Mouse (Mus musculus) limb, embryonic 15.5 days (tissue): ENCODE data around the gene Midn. TPM values are rescaled to one million over a fixed set of nuclear protein-coding genes. Genes with fewer than 3 reads are reported as not detected.

ENCODE experiments used
- ATAC-seq: fragments of 200-750 bp; cut with Nextera tagmentation; 2 replicates; pipeline ENCODE4 v1.8.0; 2017; ENCODE audit warnings: low read depth, moderate TSS enrichment; ENCODE audit not compliant: insufficient number of reproducible peaks, low FRiP score, low TSS enrichment
- H3K27ac ChIP-seq: fragments of 300-500 bp; sonication (generic); 2 replicates; pipeline ENCODE4 v1.5.1; 2015; ENCODE audit warnings: moderate library complexity, mild to moderate bottlenecking, inconsistent platforms
- H3K27me3 ChIP-seq: fragments of 300-500 bp; sonication (generic); 2 replicates; pipeline ENCODE4 v1.6.1; 2015; ENCODE audit warnings: inconsistent platforms
- H3K36me3 ChIP-seq: fragments of 300-500 bp; sonication (generic); 2 replicates; pipeline ENCODE4 v1.6.1; 2015; ENCODE audit warnings: inconsistent platforms
- H3K4me1 ChIP-seq: fragments of 300-500 bp; sonication (generic); 2 replicates; pipeline ENCODE4 v1.6.1; 2015; ENCODE audit warnings: inconsistent platforms
- H3K4me2 ChIP-seq: fragments of 300-500 bp; sonication (generic); 2 replicates; pipeline ENCODE4 v1.6.1; 2015; ENCODE audit warnings: mild to moderate bottlenecking, inconsistent platforms
- H3K4me3 ChIP-seq: fragments of 300-500 bp; sonication (generic); 2 replicates; pipeline ENCODE4 v1.5.1; 2015; ENCODE audit warnings: mild to moderate bottlenecking, inconsistent platforms
- H3K9ac ChIP-seq: fragments of 300-500 bp; sonication (generic); 2 replicates; pipeline ENCODE4 v1.6.1; 2015; ENCODE audit warnings: inconsistent platforms
- H3K9me3 ChIP-seq: fragments of 300-500 bp; sonication (generic); 2 replicates; pipeline ENCODE4 v1.6.1; 2016; ENCODE audit warnings: inconsistent platforms
- WGBS: fragments of 180-500 bp; shearing (Covaris S2); methylation state at CpG from one replicate; pipeline ENCODE4 v1.1.7; 2015; 5-methylcytosine and 5-hydroxymethylcytosine counted together
- polyA plus RNA-seq: library from polyadenylated mRNA; unstranded; fragments of >200 nt; fragmentation: Nextera tagmentation; extraction: Ambion mirVana; gene quantifications from 2 replicates; pipeline ENCODE4 v1.2.1, GENCODE M21; 2015

The Midn gene
- polyA plus RNA-seq, 1 experiment from 2014 or later, result 13.4 TPM

DNA sequence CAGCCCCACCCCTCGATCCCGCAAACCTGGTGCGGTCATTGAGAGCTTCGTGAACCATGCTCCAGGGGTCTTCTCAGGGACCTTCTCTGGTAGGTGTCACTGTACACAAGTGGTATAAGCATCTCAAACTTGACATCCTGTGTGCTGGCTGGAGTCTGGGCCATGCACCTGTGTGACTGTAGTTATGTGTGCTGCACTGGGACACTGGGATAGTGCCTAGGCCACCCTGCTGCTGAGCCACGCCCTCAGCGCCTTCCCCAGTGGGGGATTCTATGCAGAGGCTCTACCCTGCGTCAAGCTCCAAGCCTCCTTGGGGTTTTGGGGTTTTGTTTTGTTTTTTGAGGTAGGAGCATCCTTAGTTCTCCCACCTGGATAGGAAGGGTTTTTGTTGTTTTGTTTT, 6.3 kb downstream of the Midn start:
- H3K9me3 ChIP-seq, result no peaks in the 10 kb centered on the region
- peaks cover 80% of the 10 kb centered on the region for H3K4me1 ChIP-seq
- no peak overlapping the region for H3K9ac ChIP-seq
- H3K4me2 ChIP-seq, result no peak overlapping the region
- no peak overlapping the region for H3K4me3 ChIP-seq
- no peak for ATAC-seq
- H3K27ac ChIP-seq, result 0 out of 2 replicates have a peak overlapping the region, but pooled peaks have one; percentile 33
- H3K27me3 ChIP-seq, result no peaks in the 10 kb centered on the region
- H3K36me3 ChIP-seq, result peaks cover 58% of the 10 kb centered on the region
- WGBS, result 85% methylated on average over 7 of the region's 7 CpGs

DNA sequence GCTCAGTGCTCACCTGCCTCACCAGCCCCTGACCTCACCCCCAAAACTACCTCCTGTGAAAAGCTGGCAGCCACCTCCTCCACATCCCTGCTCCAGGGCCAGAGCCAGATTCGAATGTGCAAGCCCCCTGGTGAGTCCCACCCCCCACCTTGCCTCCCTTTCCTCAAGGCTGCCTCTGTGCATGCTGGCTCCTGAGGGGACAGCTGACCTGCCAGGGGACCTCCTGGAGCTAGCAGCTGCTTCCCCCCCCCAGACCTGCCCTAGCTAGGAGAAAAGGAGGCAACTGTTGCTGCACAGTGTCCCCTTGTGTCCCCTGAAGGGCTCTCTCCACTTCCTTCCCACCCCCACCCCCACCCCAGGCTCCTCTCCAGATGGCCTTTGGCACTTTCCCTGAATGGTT, 7.2 kb downstream of the Midn start:
- H3K4me3 ChIP-seq, result no peak overlapping the region
- peaks cover 86% of the 10 kb centered on the region for H3K4me1 ChIP-seq
- no peaks in the 10 kb centered on the region for H3K27me3 ChIP-seq
- peak overlapping the region; percentile 77 for H3K27ac ChIP-seq
- no peak overlapping the region for H3K9ac ChIP-seq
- H3K4me2 ChIP-seq, result no peak overlapping the region
- no peak for ATAC-seq
- no peaks in the 10 kb centered on the region for H3K9me3 ChIP-seq
- H3K36me3 ChIP-seq, result peaks cover 58% of the 10 kb centered on the region
- whole genome bisulfite sequencing, result 36% methylated on average over 1 of the region's 1 CpGs

DNA sequence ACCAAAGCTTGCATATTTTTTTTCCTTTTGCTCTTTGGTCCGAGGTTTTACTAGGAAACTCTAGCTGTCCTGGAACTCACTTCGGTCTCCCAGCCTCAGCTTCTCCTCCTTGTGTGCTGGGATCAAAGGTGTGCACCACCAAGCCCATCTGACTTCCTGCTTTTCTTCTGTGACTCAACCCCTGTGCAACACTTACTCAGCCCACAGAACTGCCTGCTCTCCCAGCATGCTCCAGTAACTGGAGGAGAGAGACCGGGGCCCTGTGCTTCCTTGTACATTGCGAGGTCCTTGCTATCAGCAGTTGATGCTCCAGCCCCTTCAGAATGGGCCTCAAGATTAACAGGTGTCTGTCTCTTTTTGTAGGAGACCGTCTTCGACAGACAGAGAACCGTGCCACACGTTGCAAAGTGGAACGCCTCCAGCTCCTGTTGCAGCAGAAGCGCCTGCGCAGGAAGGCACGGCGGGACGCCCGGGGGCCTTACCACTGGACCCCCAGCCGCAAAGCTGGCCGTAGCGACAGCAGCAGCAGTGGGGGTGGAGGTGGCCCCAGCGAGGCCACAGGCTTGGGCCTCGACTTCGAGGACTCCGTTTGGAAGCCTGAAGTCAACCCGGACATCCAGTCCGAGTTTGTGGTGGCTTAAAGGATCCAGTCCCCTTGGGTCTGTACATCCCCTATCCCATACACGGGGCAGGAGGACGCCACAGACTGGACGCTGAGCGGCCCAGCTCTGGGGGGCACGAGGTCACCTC, 8.1 kb downstream of the Midn start:
- Histone ChIP-seq H3K4me2 (no peak overlapping the region), H3K9me3 (no peaks in the 10 kb centered on the region), H3K4me1 (peaks cover 94% of the 10 kb centered on the region), H3K27ac (peak overlapping the region; percentile 77), H3K4me3 (no peak overlapping the region), H3K9ac (no peak overlapping the region), H3K27me3 (no peaks in the 10 kb centered on the region), H3K36me3 (peaks cover 58% of the 10 kb centered on the region)
- 80% methylated on average over 29 of the region's 29 CpGs for WGBS
- no peak for ATAC-seq

DNA sequence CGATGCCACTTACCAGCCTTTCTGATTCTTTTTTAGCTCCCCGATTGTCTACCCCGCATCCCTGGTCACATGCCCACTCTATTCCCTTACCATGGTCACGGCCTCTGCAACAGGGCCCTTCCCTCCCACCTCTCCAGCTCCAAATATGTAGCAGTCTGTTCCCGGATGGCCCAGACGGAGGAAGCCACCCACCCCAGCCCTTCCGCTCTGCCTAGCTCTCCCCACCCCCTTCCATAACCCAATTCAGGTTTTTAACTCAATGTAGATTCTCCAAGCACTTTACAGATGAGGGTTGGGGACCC, 8.6 kb downstream of the Midn start:
- H3K4me1 ChIP-seq, result peaks cover 94% of the 10 kb centered on the region
- H3K9me3 ChIP-seq, result no peaks in the 10 kb centered on the region
- no peak overlapping the region for H3K9ac ChIP-seq
- H3K4me3 ChIP-seq, result no peak overlapping the region
- no peak overlapping the region for H3K4me2 ChIP-seq
- 59% methylated on average over 7 of the region's 7 CpGs for WGBS
- no peaks in the 10 kb centered on the region for H3K27me3 ChIP-seq
- ATAC-seq, result no peak
- peak overlapping the region; percentile 77 for H3K27ac ChIP-seq
- peaks cover 53% of the 10 kb centered on the region for H3K36me3 ChIP-seq

DNA sequence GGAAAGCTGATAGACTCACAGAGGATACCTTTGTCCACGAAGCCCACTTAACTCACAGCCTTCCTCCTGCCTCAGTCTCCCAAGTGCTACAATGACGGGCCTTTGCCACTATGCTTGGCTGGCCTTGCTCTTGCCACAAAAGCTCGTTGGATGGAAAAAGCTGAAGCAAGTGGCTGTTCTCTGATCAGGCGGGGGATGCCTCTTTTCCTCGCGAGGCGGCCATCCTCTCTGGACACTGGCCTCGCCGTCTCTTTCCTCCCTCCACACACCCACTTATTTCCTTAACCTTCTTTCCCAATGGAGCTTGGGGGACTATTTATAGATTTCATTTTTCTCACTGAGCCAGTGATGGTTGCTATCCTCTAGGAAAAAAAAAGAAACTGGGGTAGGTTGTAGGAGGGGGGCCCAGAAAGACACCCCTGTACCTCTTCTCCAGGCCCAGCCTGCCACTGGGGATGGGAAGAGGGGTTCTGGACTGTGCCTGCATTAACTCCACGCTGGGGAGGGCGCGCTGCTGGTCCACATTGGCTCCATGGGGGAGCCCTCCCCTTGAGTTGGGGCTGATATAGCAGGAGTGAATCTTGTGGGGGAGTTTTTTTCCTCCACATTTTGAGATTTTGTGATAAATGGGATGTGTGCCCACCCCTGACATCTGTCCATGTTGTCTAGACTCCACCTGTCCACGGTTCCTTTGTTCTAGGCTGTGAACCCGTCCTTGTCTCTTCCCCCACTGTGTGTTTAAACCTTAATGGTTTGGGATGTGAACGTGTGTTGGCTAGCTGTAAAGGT, 9.3 kb downstream of the Midn start:
- WGBS, result 61% methylated on average over 15 of the region's 15 CpGs
- no peak for ATAC-seq
- Histone ChIP-seq H3K9me3 (no peaks in the 10 kb centered on the region), H3K4me2 (no peak overlapping the region), H3K27ac (peak overlapping the region; percentile 77), H3K9ac (no peak overlapping the region), H3K27me3 (no peaks in the 10 kb centered on the region), H3K4me3 (no peak overlapping the region), H3K36me3 (peaks cover 52% of the 10 kb centered on the region), H3K4me1 (peaks cover 94% of the 10 kb centered on the region)

DNA sequence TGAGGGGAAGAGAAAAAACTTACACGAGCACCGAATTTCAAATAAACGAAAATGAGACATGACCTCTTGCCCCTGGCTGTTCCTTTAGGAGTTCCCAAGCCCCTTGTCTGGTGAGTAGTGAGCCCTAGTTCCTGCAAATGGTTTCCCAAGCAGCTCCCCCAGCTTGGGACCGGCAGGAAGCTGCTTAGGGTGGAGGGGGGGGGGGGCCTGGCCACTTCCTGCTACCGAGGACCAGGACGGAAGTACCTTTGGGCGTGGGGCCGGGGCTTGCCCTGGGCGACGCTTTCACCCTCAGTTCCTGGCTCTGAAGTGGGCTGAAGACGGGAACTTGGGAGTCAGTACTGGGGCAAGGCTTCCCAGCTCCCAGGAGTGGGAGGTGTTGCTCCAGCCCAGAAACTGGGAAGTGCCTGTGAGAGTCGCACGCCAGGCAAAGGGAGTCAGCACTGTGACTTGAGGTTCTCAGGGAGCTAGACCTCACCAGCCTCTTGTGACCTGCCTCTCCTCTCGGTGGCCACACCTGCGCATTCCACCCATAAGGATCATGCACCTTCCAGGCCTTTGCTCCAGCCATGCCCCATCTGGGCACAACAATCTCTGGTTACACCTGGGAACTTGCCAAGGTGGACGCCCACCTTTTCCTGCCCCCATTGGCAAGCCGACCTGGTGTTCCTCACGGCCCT, 10.4 kb downstream of the Midn start:
- no peak for ATAC-seq
- 6% methylated on average over 18 of the region's 18 CpGs for WGBS
- 0 out of 2 replicates have a peak overlapping the region, but pooled peaks have one; percentile 7 for H3K4me3 ChIP-seq
- no peaks in the 10 kb centered on the region for H3K9me3 ChIP-seq
- H3K27ac ChIP-seq, result peak overlapping the region; percentile 92
- peaks cover 41% of the 10 kb centered on the region for H3K36me3 ChIP-seq
- H3K27me3 ChIP-seq, result no peaks in the 10 kb centered on the region
- H3K4me2 ChIP-seq, result peak overlapping the region; percentile 77
- peaks cover 94% of the 10 kb centered on the region for H3K4me1 ChIP-seq
- peak overlapping the region; percentile 17; the same call in 1 of the 2 replicates for H3K9ac ChIP-seq

DNA sequence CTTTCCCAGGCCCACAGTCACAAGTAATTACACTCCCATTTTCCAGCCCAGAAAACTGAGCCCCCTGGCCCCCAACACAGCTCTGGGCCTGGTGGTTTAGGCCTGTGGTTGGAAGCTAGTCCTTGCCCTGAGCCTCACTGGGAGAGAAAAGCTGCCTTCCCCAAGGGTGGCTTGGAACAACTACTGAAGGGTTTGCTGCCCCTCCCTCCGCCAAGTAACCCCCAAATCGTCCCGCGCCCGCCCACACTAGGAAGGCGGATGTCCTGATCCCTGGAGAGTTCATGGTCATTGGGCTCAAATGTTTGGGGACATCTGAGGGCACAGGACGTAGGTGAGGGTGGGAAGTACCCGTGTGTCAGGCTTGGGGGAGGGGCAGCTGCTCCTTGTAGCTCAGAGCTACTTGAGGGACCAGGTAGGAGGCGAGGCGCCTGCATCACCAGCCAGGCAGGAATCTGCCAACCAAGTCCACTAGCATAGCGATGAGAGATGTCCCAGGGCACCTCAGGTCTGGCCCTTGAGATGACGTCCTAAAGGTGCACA, 11.0 kb downstream of the Midn start:
- WGBS, result 7% methylated on average over 12 of the region's 12 CpGs
- peak; percentile 0; the same call in 1 of the 2 replicates for ATAC-seq
- H3K4me1 ChIP-seq, result peaks cover 93% of the 10 kb centered on the region

DNA sequence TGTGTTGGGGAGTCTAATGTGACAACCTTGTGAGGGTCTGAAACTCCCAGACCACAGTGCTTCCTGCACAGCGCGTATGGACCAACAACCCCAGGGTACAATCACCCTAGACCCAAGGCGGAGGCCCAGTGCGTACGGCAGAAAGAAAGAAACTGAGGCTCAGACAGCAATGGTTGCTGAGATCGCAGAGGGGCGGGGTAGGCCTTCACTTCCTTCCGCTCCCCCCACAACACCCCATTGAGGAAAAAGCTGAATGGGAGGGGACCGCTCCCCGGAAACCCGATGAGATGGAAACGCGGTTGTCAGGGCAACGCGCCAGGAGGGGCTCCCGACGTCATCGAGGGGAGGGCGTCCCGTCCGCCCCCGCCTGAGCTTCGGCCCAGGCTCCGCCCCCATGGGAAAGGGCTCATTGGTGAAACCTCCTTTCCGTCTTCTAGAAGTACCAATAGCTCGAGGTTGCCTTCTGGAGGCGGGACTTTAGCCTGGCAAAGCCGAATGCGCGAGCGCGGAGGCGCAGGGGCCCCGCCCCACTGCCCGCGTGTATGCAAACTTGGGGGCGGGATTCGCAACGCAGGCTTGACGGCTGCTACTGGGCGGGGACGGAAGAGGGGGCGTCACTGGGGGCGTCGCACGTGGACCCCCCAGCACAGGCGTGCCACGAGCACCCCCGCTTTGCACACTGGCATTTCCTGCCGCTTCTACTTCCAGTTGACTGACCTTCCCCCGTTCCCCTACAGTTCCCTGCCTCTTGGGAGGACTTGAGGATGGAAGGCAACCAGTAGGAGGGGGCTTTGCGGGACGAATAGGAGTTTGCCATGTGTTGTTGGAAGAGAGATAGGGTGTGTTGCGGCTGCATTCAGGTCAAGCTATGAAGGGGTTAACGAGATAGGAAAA, 11.7 kb downstream of the Midn start:
- no peaks in the 10 kb centered on the region for H3K27me3 ChIP-seq
- ATAC-seq, result peak; percentile 78
- peak overlapping the region; percentile 45 for H3K4me3 ChIP-seq
- H3K36me3 ChIP-seq, result peaks cover 28% of the 10 kb centered on the region
- H3K4me2 ChIP-seq, result peak overlapping the region; percentile 77
- peak overlapping the region; percentile 92 for H3K27ac ChIP-seq
- no peaks in the 10 kb centered on the region for H3K9me3 ChIP-seq
- under 1% methylated on average over 55 of the region's 55 CpGs for WGBS
- H3K4me1 ChIP-seq, result peaks cover 93% of the 10 kb centered on the region
- H3K9ac ChIP-seq, result 0 out of 2 replicates have a peak overlapping the region, but pooled peaks have one; percentile 17

More for the DNA sequence above, 11.0 kb downstream of the Midn start:
- H3K4me3 ChIP-seq, result peak overlapping the region; percentile 45
- H3K36me3 ChIP-seq, result peaks cover 35% of the 10 kb centered on the region
- H3K4me2 ChIP-seq, result peak overlapping the region; percentile 77
- peak overlapping the region; percentile 92 for H3K27ac ChIP-seq
- H3K9me3 ChIP-seq, result no peaks in the 10 kb centered on the region
- H3K27me3 ChIP-seq, result no peaks in the 10 kb centered on the region
- peak overlapping the region; percentile 17; the same call in 1 of the 2 replicates for H3K9ac ChIP-seq

DNA sequence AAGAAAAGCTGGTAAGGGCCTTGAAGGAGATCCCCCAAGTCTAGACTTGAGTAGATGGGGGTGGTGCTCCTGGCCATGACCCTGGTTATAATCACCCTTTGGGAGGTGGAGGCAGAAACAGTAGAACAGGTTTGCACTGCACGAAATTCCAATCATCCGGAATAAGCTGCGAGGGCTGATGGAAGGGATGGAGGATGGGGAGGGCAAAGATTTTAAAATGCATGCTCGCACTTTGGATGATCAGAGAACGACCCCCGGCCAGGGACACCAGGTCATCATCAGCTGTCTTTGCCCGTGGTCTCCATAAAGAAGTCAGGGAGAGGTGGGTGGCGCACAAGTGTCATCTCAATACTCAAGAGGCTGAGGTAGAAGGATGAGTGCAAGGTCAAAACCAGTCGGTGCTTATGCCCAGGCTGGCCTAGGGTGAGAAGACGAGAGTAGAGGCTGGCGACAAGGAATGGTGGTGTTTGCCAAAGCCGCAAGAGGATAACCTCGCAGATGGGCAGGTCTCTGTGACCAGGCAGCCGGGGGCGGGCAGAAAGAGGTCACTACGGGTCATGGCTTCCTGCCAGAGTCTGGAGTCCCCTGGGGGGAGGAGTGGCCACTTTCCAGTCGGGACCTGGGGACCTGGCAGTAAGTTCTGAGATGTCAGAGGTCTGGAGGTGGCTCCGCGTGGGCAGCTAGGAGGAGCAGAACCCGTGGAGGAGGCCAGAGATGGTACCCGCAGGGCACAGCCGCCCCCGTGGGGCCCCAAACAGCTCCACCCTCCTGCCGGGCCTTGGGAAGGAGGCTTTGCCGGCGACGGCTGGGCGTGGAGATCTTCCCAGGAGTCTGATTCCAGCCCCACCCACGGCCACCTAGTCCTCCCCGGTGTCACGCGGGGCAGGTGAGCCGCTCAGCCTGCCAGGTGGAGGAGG, 12.6 kb downstream of the Midn start:
- Histone ChIP-seq H3K9ac (peak overlapping the region; percentile 7; the same call in 1 of the 2 replicates), H3K4me2 (peak overlapping the region; percentile 77), H3K4me1 (peaks cover 92% of the 10 kb centered on the region), H3K4me3 (peak overlapping the region; percentile 45), H3K36me3 (peaks cover 19% of the 10 kb centered on the region), H3K9me3 (no peaks in the 10 kb centered on the region), H3K27me3 (no peaks in the 10 kb centered on the region), H3K27ac (peak overlapping the region; percentile 92)
- ATAC-seq, result no peak
- WGBS, result 2% methylated on average over 33 of the region's 33 CpGs

DNA sequence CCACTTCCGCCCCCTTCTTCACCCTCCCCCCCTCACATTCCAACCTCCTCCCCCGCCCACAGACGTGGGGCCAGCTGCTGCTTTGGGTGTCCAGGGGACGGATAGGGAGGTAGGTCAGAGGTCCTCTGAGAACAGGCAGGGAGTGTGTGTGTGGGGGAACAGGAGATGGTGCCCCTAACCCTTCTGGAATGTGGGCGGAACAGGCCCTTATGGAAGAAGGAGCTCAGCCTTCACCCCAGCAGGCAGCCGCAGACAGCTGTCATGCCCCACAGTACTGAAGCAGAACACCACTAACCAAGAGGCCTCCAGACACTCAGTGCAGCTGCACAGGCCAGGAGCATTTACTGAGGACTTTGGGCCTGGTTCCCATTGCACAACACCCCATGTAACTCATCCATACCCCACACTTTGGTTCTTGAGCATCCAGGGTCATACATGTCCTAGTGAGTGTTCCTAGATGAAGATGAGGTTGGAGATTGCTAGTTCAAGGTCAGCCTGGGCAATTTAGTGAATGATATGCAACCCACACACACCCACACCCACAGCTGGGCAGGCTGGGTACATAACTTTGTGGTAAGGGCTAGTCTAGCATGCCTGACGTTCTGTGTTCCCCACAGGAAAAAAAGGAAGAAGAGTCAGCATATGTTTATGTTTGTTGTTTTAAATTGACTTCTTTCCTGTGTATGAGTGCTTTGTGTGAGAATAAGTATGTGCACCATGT, 13.6 kb downstream of the Midn start:
- WGBS, result 10% methylated on average over 7 of the region's 7 CpGs
- Histone ChIP-seq H3K27me3 (no peaks in the 10 kb centered on the region), H3K9me3 (no peaks in the 10 kb centered on the region), H3K27ac (peak overlapping the region; percentile 92), H3K4me1 (peaks cover 91% of the 10 kb centered on the region), H3K36me3 (peaks cover 9% of the 10 kb centered on the region), H3K4me3 (peak overlapping the region; percentile 45), H3K4me2 (peak overlapping the region; percentile 77), H3K9ac (no peak overlapping the region)
- ATAC-seq, result no peak
